Mouse (Mus musculus): ENCODE measurements at regions not wholly inside any gene's neighbourhood (a gene's known extent, or its start where the extent isn't known, plus 50 kb on each side); places are given as distances from the start of the nearest gene placed in this dataset.

- TF ChIP-seq CTCF (IDR thresholded peaks at IDR 0.05; ENCODE audit: control insufficient read depth, insufficient read depth, insufficient replicate concordance, low read depth, low read length) (no peak), POLR2A (IDR thresholded peaks at IDR 0.05; ENCODE audit: control insufficient read depth, low read depth, low read length) (no peak)
- H3K27ac ChIP-seq (ENCODE audit: control insufficient read depth, insufficient read depth, low read depth, low read length), result no peak overlapping the region
- no peaks in the 10 kb centered on the region for H3K4me1 ChIP-seq (ENCODE audit: control insufficient read depth, insufficient read depth, low read length)
- no peaks in the 10 kb centered on the region for H3K36me3 ChIP-seq (ENCODE audit: control insufficient read depth, insufficient read depth, low read length)
- no peaks in the 10 kb centered on the region for H3K27me3 ChIP-seq (ENCODE audit: control insufficient read depth, insufficient read depth, low read length)
- H3K4me3 ChIP-seq (ENCODE audit: control insufficient read depth, low read depth, low read length), result no peak overlapping the region
Observed at GRCm38 (mm10) chr10:18941447-18941846, 74.0 kb downstream of the Tnfaip3 start.

GRCm38 (mm10) chr10:18941908-18942307 lies 73.5 kb downstream of the Tnfaip3 start:
- no peak for TF ChIP-seq POLR2A (IDR thresholded peaks at IDR 0.05; ENCODE audit: control insufficient read depth, low read depth, low read length)
- TF ChIP-seq CTCF (IDR thresholded peaks at IDR 0.05; ENCODE audit: control insufficient read depth, insufficient read depth, insufficient replicate concordance, low read depth, low read length), result no peak
- Histone ChIP-seq H3K27me3 (ENCODE audit: control insufficient read depth, insufficient read depth, low read length) (no peaks in the 10 kb centered on the region), H3K27ac (ENCODE audit: control insufficient read depth, insufficient read depth, low read depth, low read length) (no peak overlapping the region), H3K4me1 (ENCODE audit: control insufficient read depth, insufficient read depth, low read length) (no peaks in the 10 kb centered on the region), H3K4me3 (ENCODE audit: control insufficient read depth, low read depth, low read length) (no peak overlapping the region), H3K36me3 (ENCODE audit: control insufficient read depth, insufficient read depth, low read length) (no peaks in the 10 kb centered on the region)

GRCm38 (mm10) chr10:18943296-18944075 lies 72.0 kb downstream of the Tnfaip3 start:
- H3K4me3 ChIP-seq (ENCODE audit: control insufficient read depth, low read depth, low read length), result no peak overlapping the region
- no peaks in the 10 kb centered on the region for H3K36me3 ChIP-seq (ENCODE audit: control insufficient read depth, insufficient read depth, low read length)
- H3K4me1 ChIP-seq (ENCODE audit: control insufficient read depth, insufficient read depth, low read length), result no peaks in the 10 kb centered on the region
- TF ChIP-seq POLR2A (IDR thresholded peaks at IDR 0.05; ENCODE audit: control insufficient read depth, low read depth, low read length) (no peak), CTCF (IDR thresholded peaks at IDR 0.05; ENCODE audit: control insufficient read depth, insufficient read depth, insufficient replicate concordance, low read depth, low read length) (no peak)
- H3K27me3 ChIP-seq (ENCODE audit: control insufficient read depth, insufficient read depth, low read length), result no peaks in the 10 kb centered on the region
- H3K27ac ChIP-seq (ENCODE audit: control insufficient read depth, insufficient read depth, low read depth, low read length), result no peak overlapping the region

- no peak overlapping the region for H3K4me3 ChIP-seq (ENCODE audit: control insufficient read depth, low read depth, low read length)
- no peaks in the 10 kb centered on the region for H3K27me3 ChIP-seq (ENCODE audit: control insufficient read depth, insufficient read depth, low read length)
- no peaks in the 10 kb centered on the region for H3K36me3 ChIP-seq (ENCODE audit: control insufficient read depth, insufficient read depth, low read length)
- no peak overlapping the region for H3K27ac ChIP-seq (ENCODE audit: control insufficient read depth, insufficient read depth, low read depth, low read length)
- TF ChIP-seq POLR2A (IDR thresholded peaks at IDR 0.05; ENCODE audit: control insufficient read depth, low read depth, low read length) (no peak), CTCF (IDR thresholded peaks at IDR 0.05; ENCODE audit: control insufficient read depth, insufficient read depth, insufficient replicate concordance, low read depth, low read length) (no peak)
- H3K4me1 ChIP-seq (ENCODE audit: control insufficient read depth, insufficient read depth, low read length), result no peaks in the 10 kb centered on the region
Observed at GRCm38 (mm10) chr10:18946727-18947126, 68.7 kb downstream of the Tnfaip3 start.
